Mouse (Mus musculus) kidney, embryonic 15.5 days (tissue): ENCODE measurements around the gene Cltc. TPM values are rescaled to one million over a fixed set of nuclear protein-coding genes. Genes with fewer than 3 reads are reported as not detected.
"Not testable (repeated sequence)": the region's sequence is repeated elsewhere in the genome, so short reads cannot be mapped to it uniquely, and the experiment has no call there.

Experiments
- ATAC-seq: fragments of 200-750 bp; cut with Nextera tagmentation; replicated peaks from 2 replicates; pipeline ENCODE4 v1.8.0; 2017; ENCODE audit warnings: moderate TSS enrichment; ENCODE audit not compliant: low FRiP score
- H3K27ac ChIP-seq: fragments of 300-500 bp; sonication (generic); 2 replicates; pipeline ENCODE4 v1.5.1; 2015; ENCODE audit warnings: mild to moderate bottlenecking, inconsistent platforms
- H3K27me3 ChIP-seq: fragments of 300-500 bp; sonication (generic); 2 replicates; pipeline ENCODE4 v1.6.1; 2015; ENCODE audit warnings: inconsistent platforms
- H3K36me3 ChIP-seq: fragments of 300-500 bp; sonication (generic); 2 replicates; pipeline ENCODE4 v1.6.1; 2015; ENCODE audit warnings: inconsistent platforms
- H3K4me1 ChIP-seq: fragments of 300-500 bp; sonication (generic); 2 replicates; pipeline ENCODE4 v1.6.1; 2015; ENCODE audit warnings: inconsistent platforms
- H3K4me2 ChIP-seq: fragments of 300-500 bp; sonication (generic); 2 replicates; pipeline ENCODE4 v1.6.1; 2015; ENCODE audit warnings: moderate library complexity, mild to moderate bottlenecking, inconsistent platforms
- H3K4me3 ChIP-seq: fragments of 300-500 bp; sonication (generic); replicated peaks from 2 replicates; pipeline ENCODE4 v1.5.1; 2015; ENCODE audit warnings: mild to moderate bottlenecking, inconsistent platforms
- H3K9ac ChIP-seq: fragments of 300-500 bp; sonication (generic); 2 replicates; pipeline ENCODE4 v1.6.1; 2015; ENCODE audit warnings: mild to moderate bottlenecking, inconsistent platforms
- H3K9me3 ChIP-seq: fragments of 300-500 bp; sonication (generic); replicated peaks from 2 replicates; pipeline ENCODE4 v1.6.1; 2016; ENCODE audit warnings: inconsistent platforms
- WGBS: fragments of 180-500 bp; shearing (Covaris S2); methylation state at CpG from one replicate; pipeline ENCODE4 v1.1.7; 2015; ENCODE audit warnings: mixed read lengths; 5-methylcytosine and 5-hydroxymethylcytosine counted together
- polyA plus RNA-seq: library from polyadenylated mRNA; unstranded; fragments of >200 nt; fragmentation: Nextera tagmentation; extraction: Ambion mirVana; gene quantifications from 2 replicates; pipeline ENCODE4 v1.2.1, GENCODE M21; 2015

Gene Cltc
- polyA plus RNA-seq, 1 experiment from 2014 or later = 157 TPM

- Histone ChIP-seq H3K4me3 (peak overlapping the region; percentile 99), H3K4me2 (peak overlapping the region; percentile 73), H3K36me3 (no peaks in the 10 kb centered on the region), H3K9me3 (no peaks in the 10 kb centered on the region), H3K27me3 (no peaks in the 10 kb centered on the region), H3K4me1 (peaks cover 32% of the 10 kb centered on the region), H3K9ac (peak overlapping the region; percentile 98), H3K27ac (peak overlapping the region; percentile 99)
- peak; percentile 73 for ATAC-seq
- WGBS = 1% methylated on average over 18 of the region's 18 CpGs
Observed at GRCm38 (mm10) chr11:86757142-86757479, 254 bp downstream of the Cltc start.

GRCm38 (mm10) chr11:86756156-86757141 is 916 bp downstream of the Cltc start:
- peak overlapping the region; percentile 99 for H3K27ac ChIP-seq
- no peaks in the 10 kb centered on the region for H3K9me3 ChIP-seq
- H3K4me3 ChIP-seq = peak overlapping the region; percentile 99
- 0 out of 2 replicates have a peak, but pooled peaks have one; percentile 10 for ATAC-seq
- H3K36me3 ChIP-seq = no peaks in the 10 kb centered on the region
- no peaks in the 10 kb centered on the region for H3K27me3 ChIP-seq
- H3K4me2 ChIP-seq = peak overlapping the region; percentile 73
- peaks cover 33% of the 10 kb centered on the region for H3K4me1 ChIP-seq
- 1% methylated on average over 31 of the region's 31 CpGs for WGBS
- peak overlapping the region; percentile 98 for H3K9ac ChIP-seq

GRCm38 (mm10) chr11:86752404-86752803 is 5.0 kb downstream of the Cltc start:
- no peak for ATAC-seq
- H3K27ac ChIP-seq = no peak overlapping the region
- no peak overlapping the region for H3K9ac ChIP-seq
- no peak overlapping the region for H3K4me3 ChIP-seq
- H3K36me3 ChIP-seq = no peaks in the 10 kb centered on the region
- H3K4me1 ChIP-seq = peaks cover 39% of the 10 kb centered on the region
- H3K9me3 ChIP-seq = no peaks in the 10 kb centered on the region
- H3K4me2 ChIP-seq = no peak overlapping the region
- no peaks in the 10 kb centered on the region for H3K27me3 ChIP-seq

- H3K4me1 ChIP-seq = peaks cover 43% of the 10 kb centered on the region
- H3K4me3 ChIP-seq = no peak overlapping the region
- 93% methylated on average over 1 of the region's 1 CpGs for WGBS
- H3K36me3 ChIP-seq = no peaks in the 10 kb centered on the region
- H3K27ac ChIP-seq = no peak overlapping the region
- no peak for ATAC-seq
- H3K9ac ChIP-seq = no peak overlapping the region
- no peak overlapping the region for H3K4me2 ChIP-seq
- H3K9me3 ChIP-seq = no peaks in the 10 kb centered on the region
- no peaks in the 10 kb centered on the region for H3K27me3 ChIP-seq
Observed at GRCm38 (mm10) chr11:86751010-86751409, 6.4 kb downstream of the Cltc start.

GRCm38 (mm10) chr11:86749776-86750423 is 7.5 kb downstream of the Cltc start:
- ATAC-seq = no peak
- 80% methylated on average over 3 of the region's 3 CpGs for WGBS
- Histone ChIP-seq H3K27ac (0 out of 2 replicates have a peak overlapping the region, but pooled peaks have one; percentile 57), H3K4me1 (peaks cover 47% of the 10 kb centered on the region), H3K36me3 (no peaks in the 10 kb centered on the region), H3K9ac (no peak overlapping the region), H3K27me3 (no peaks in the 10 kb centered on the region), H3K4me3 (no peak overlapping the region), H3K9me3 (no peaks in the 10 kb centered on the region), H3K4me2 (no peak overlapping the region)

- 0 out of 2 replicates have a peak, but pooled peaks cover 5% of the 10 kb centered on the region for H3K36me3 ChIP-seq
- H3K27ac ChIP-seq = no peak overlapping the region
- no peak for ATAC-seq
- no peak overlapping the region for H3K4me2 ChIP-seq
- no peaks in the 10 kb centered on the region for H3K9me3 ChIP-seq
- H3K27me3 ChIP-seq = no peaks in the 10 kb centered on the region
- H3K4me1 ChIP-seq = peaks cover 38% of the 10 kb centered on the region
- H3K4me3 ChIP-seq = no peak overlapping the region
- 59% methylated on average over 3 of the region's 3 CpGs for WGBS
- no peak overlapping the region for H3K9ac ChIP-seq
Observed at GRCm38 (mm10) chr11:86745634-86746404, 11.5 kb downstream of the Cltc start.

GRCm38 (mm10) chr11:86742605-86743004 is 14.8 kb downstream of the Cltc start:
- 0 out of 2 replicates have a peak, but pooled peaks have one; percentile 60 for ATAC-seq
- Histone ChIP-seq H3K9me3 (no peaks in the 10 kb centered on the region), H3K27me3 (no peaks in the 10 kb centered on the region), H3K4me3 (no peak overlapping the region), H3K27ac (no peak overlapping the region; the same call in 1 of the 2 replicates), H3K36me3 (0 out of 2 replicates have a peak, but pooled peaks cover 5% of the 10 kb centered on the region), H3K4me2 (no peak overlapping the region), H3K4me1 (peaks cover 26% of the 10 kb centered on the region), H3K9ac (no peak overlapping the region)
- 61% methylated on average over 2 of the region's 2 CpGs for WGBS

GRCm38 (mm10) chr11:86741505-86741904 is 15.9 kb downstream of the Cltc start:
- no peak for ATAC-seq
- Histone ChIP-seq H3K36me3 (0 out of 2 replicates have a peak, but pooled peaks cover 5% of the 10 kb centered on the region), H3K9me3 (no peaks in the 10 kb centered on the region), H3K4me2 (no peak overlapping the region), H3K27me3 (no peaks in the 10 kb centered on the region), H3K27ac (no peak overlapping the region), H3K9ac (no peak overlapping the region), H3K4me3 (no peak overlapping the region), H3K4me1 (peaks cover 24% of the 10 kb centered on the region)
- 93% methylated on average over 5 of the region's 5 CpGs for WGBS

- peaks cover 21% of the 10 kb centered on the region for H3K36me3 ChIP-seq
Observed at GRCm38 (mm10) chr11:86739470-86739869, 17.9 kb downstream of the Cltc start.

GRCm38 (mm10) chr11:86738956-86739355 is 18.4 kb downstream of the Cltc start:
- H3K4me1 ChIP-seq = peaks cover 6% of the 10 kb centered on the region
- H3K4me2 ChIP-seq = no peak overlapping the region
- no peaks in the 10 kb centered on the region for H3K9me3 ChIP-seq
- H3K36me3 ChIP-seq = peaks cover 25% of the 10 kb centered on the region
- H3K27me3 ChIP-seq = no peaks in the 10 kb centered on the region
- no peak overlapping the region for H3K9ac ChIP-seq
- no peak for ATAC-seq
- no peak overlapping the region for H3K4me3 ChIP-seq
- no peak overlapping the region for H3K27ac ChIP-seq
- WGBS = 69% methylated on average over 1 of the region's 1 CpGs

More at GRCm38 (mm10) chr11:86739470-86739869, 17.9 kb downstream of the Cltc start:
- 0 out of 2 replicates have a peak overlapping the region, but pooled peaks have one; percentile 10 for H3K27ac ChIP-seq
- H3K9me3 ChIP-seq = no peaks in the 10 kb centered on the region
- H3K27me3 ChIP-seq = no peaks in the 10 kb centered on the region
- H3K4me1 ChIP-seq = peaks cover 6% of the 10 kb centered on the region
- 76% methylated on average over 2 of the region's 2 CpGs for WGBS
- no peak for ATAC-seq
- H3K9ac ChIP-seq = no peak overlapping the region
- no peak overlapping the region for H3K4me3 ChIP-seq
- no peak overlapping the region for H3K4me2 ChIP-seq

GRCm38 (mm10) chr11:86738308-86738707 is 19.1 kb downstream of the Cltc start:
- not testable (repeated sequence) for ATAC-seq, H3K27me3 ChIP-seq, H3K4me3 ChIP-seq, H3K27ac ChIP-seq, H3K9ac ChIP-seq, H3K4me1 ChIP-seq, H3K4me2 ChIP-seq, H3K9me3 ChIP-seq
- peaks cover 31% of the 10 kb centered on the region for H3K36me3 ChIP-seq
- 89% methylated on average over 1 of the region's 1 CpGs for WGBS
